Mouse (Mus musculus): ENCODE measurements around the gene Prdm16. TPM values are rescaled to one million over a fixed set of nuclear protein-coding genes. Genes with fewer than 3 reads are reported as not detected.

The Prdm16 gene
- polyA plus RNA-seq, 1 experiment from 2014 or later: 7.7 TPM

DNA sequence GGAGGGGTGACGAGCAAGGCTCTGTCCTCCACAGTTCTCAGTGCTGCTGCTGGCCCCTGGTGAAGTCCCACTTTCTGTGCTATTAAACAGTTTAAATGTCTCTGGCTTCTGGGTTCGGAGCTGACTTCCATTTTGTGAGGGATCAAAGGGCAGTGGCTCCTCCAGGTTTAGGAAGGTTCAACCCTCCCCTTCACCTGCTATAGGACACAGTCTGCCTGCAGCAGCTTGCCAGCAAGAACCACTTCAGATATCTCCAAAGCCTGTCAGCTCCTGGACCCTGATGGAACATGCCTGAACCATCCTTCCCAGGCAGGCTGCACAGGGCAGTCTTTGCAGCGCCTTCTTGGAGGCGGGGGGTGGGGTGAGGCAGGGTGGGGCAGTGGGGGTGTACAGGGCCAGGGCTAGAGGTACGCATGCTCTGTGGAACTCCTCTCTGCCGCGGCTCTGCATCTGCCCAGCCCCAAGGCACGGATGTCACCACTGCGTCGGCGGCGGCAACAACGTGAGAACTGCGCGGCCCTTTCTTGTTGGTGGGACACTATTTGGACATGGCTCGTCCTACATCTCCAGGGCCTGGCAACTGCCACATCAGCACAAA is 134.2 kb downstream of the Prdm16 start:
- Histone ChIP-seq H3K9ac (replicated peaks) (no peak overlapping the region), H3K27me3 (replicated peaks) (peaks cover 86% of the 10 kb centered on the region), H3K4me1 (peaks cover 70% of the 10 kb centered on the region), H3K27ac (replicated peaks) (no peak overlapping the region), H3K36me3 (no peaks in the 10 kb centered on the region), H3K4me3 (replicated peaks) (no peak overlapping the region), H3K9me3 (replicated peaks) (no peaks in the 10 kb centered on the region), H3K4me2 (peak overlapping the region; percentile 16)
- 35% methylated on average over 16 of the region's 16 CpGs for WGBS
- ATAC-seq (ENCODE audit: low FRiP score): 0 out of 2 replicates have a peak, but pooled peaks have one; percentile 16

DNA sequence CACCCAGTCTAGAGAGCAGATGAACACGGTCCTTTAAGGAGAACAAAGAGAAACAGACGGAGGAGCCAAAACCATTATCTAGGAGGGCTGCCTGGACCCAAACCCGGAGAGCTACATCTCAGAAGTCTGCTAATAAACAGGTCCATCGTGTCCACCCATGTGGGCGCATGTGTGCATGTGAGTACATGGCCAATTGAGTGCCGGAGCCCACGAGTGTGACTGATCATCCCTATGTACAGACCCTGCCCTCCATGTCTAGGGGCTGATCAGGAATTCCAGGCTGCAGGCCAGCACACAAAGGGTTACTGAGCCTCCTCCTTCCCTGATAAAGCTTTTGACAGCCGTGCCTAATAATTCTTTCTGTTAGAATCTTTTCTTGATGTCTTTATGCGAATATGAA is 136.0 kb downstream of the Prdm16 start:
- Histone ChIP-seq H3K27ac (replicated peaks) (no peak overlapping the region), H3K4me2 (no peak overlapping the region), H3K4me1 (peaks cover 67% of the 10 kb centered on the region)

GRCm38 (mm10) chr4:154499701-154500523 is 136.8 kb downstream of the Prdm16 start:
- Histone ChIP-seq H3K4me1 (peaks cover 70% of the 10 kb centered on the region), H3K9me3 (replicated peaks) (no peaks in the 10 kb centered on the region), H3K27ac (replicated peaks) (peak overlapping the region; percentile 63; the same call in 1 of the 2 replicates), H3K36me3 (no peaks in the 10 kb centered on the region), H3K9ac (replicated peaks) (no peak overlapping the region), H3K4me3 (replicated peaks) (no peak overlapping the region), H3K27me3 (replicated peaks) (peaks cover 74% of the 10 kb centered on the region), H3K4me2 (peak overlapping the region; percentile 35)
- 11% methylated on average over 29 of the region's 29 CpGs for WGBS
- ATAC-seq (ENCODE audit: low FRiP score): peak; percentile 73

More for the DNA sequence above, 136.0 kb downstream of the Prdm16 start:
- Histone ChIP-seq H3K36me3 (no peaks in the 10 kb centered on the region), H3K9me3 (replicated peaks) (no peaks in the 10 kb centered on the region), H3K27me3 (replicated peaks) (peaks cover 76% of the 10 kb centered on the region), H3K4me3 (replicated peaks) (no peak overlapping the region), H3K9ac (replicated peaks) (no peak overlapping the region)
- WGBS: 48% methylated on average over 9 of the region's 9 CpGs
- ATAC-seq (ENCODE audit: low FRiP score): no peak

- WGBS: 53% methylated on average over 4 of the region's 4 CpGs
- peaks cover 70% of the 10 kb centered on the region for H3K27me3 ChIP-seq (replicated peaks)
- H3K4me1 ChIP-seq: peaks cover 73% of the 10 kb centered on the region
Observed at GRCm38 (mm10) chr4:154497423-154498175, 139.1 kb downstream of the Prdm16 start.

DNA sequence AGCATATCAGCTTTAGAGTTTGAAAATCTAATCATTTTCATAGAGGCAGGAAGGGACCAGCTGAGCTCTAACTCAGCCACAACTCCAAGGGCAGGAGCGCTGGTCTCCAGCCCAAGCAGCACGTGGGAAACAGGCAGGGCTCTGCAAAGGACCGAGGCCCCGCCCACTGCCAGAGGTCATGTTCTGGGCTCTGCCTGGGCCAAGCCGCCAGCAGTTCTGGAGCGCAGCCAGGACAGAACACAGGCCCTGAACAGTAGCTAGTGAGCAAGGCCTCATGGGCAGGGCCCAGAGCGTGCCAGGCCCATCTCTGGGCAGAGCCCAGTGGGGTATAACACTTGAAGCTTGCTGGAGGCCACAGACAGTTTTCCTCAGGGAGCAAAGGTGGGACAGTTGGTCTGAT is 139.7 kb downstream of the Prdm16 start:
- no peak overlapping the region for H3K4me3 ChIP-seq (replicated peaks)
- peaks cover 69% of the 10 kb centered on the region for H3K27me3 ChIP-seq (replicated peaks)
- H3K9ac ChIP-seq (replicated peaks): no peak overlapping the region
- no peaks in the 10 kb centered on the region for H3K9me3 ChIP-seq (replicated peaks)
- peak; percentile 49; the same call in 1 of the 2 replicates for ATAC-seq (ENCODE audit: low FRiP score)
- 18% methylated on average over 7 of the region's 7 CpGs for WGBS
- no peak overlapping the region for H3K4me2 ChIP-seq
- no peaks in the 10 kb centered on the region for H3K36me3 ChIP-seq
- peaks cover 71% of the 10 kb centered on the region for H3K4me1 ChIP-seq
- no peak overlapping the region for H3K27ac ChIP-seq (replicated peaks)

More at GRCm38 (mm10) chr4:154497423-154498175, 139.1 kb downstream of the Prdm16 start:
- no peak overlapping the region for H3K4me3 ChIP-seq (replicated peaks)
- no peak overlapping the region for H3K27ac ChIP-seq (replicated peaks)
- ATAC-seq (ENCODE audit: low FRiP score): no peak
- H3K9me3 ChIP-seq (replicated peaks): no peaks in the 10 kb centered on the region
- H3K36me3 ChIP-seq: no peaks in the 10 kb centered on the region
- no peak overlapping the region for H3K4me2 ChIP-seq
- H3K9ac ChIP-seq (replicated peaks): no peak overlapping the region

GRCm38 (mm10) chr4:154496522-154496921 is 140.2 kb downstream of the Prdm16 start:
- H3K27ac ChIP-seq (replicated peaks): no peak overlapping the region
- ATAC-seq (ENCODE audit: low FRiP score): no peak
- peaks cover 67% of the 10 kb centered on the region for H3K27me3 ChIP-seq (replicated peaks)
- H3K9me3 ChIP-seq (replicated peaks): no peaks in the 10 kb centered on the region
- H3K4me1 ChIP-seq: peaks cover 68% of the 10 kb centered on the region
- H3K4me3 ChIP-seq (replicated peaks): no peak overlapping the region
- H3K36me3 ChIP-seq: no peaks in the 10 kb centered on the region
- 92% methylated on average over 5 of the region's 5 CpGs for WGBS
- no peak overlapping the region for H3K4me2 ChIP-seq
- H3K9ac ChIP-seq (replicated peaks): no peak overlapping the region

DNA sequence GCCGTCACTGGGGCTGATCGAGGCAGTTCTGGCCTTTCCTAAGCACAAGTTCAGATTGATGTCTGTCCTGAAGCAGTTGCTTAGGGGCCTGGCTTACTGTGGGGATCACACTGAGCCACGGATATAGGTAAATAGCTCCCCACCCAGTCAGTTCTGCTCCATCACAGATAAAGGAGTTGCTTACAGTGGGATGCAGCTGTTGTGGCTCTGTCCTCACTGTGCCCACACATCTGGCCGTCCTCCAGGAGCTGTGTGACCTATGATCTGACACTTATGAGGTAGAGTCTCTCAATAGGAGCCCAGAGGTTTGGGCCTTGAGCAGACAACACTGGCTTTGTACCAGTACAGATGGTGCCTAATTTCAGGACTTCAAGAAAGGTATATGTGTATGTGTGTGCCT is 142.7 kb downstream of the Prdm16 start:
- 66% methylated on average over 4 of the region's 4 CpGs for WGBS
- H3K27ac ChIP-seq (replicated peaks): no peak overlapping the region
- no peak overlapping the region for H3K4me2 ChIP-seq
- no peak for ATAC-seq (ENCODE audit: low FRiP score)
- no peaks in the 10 kb centered on the region for H3K36me3 ChIP-seq
- peaks cover 67% of the 10 kb centered on the region for H3K27me3 ChIP-seq (replicated peaks)
- H3K9ac ChIP-seq (replicated peaks): no peak overlapping the region
- peaks cover 46% of the 10 kb centered on the region for H3K4me1 ChIP-seq
- no peaks in the 10 kb centered on the region for H3K9me3 ChIP-seq (replicated peaks)
- no peak overlapping the region for H3K4me3 ChIP-seq (replicated peaks)

GRCm38 (mm10) chr4:154492714-154493121 is 144.0 kb downstream of the Prdm16 start:
- no peak overlapping the region for H3K27ac ChIP-seq (replicated peaks)
- peaks cover 45% of the 10 kb centered on the region for H3K4me1 ChIP-seq
- no peaks in the 10 kb centered on the region for H3K9me3 ChIP-seq (replicated peaks)
- no peak overlapping the region; the same call in 1 of the 2 replicates for H3K9ac ChIP-seq (replicated peaks)
- H3K4me3 ChIP-seq (replicated peaks): no peak overlapping the region
- ATAC-seq (ENCODE audit: low FRiP score): no peak
- peaks cover 67% of the 10 kb centered on the region for H3K27me3 ChIP-seq (replicated peaks)
- WGBS: 20% methylated on average over 11 of the region's 11 CpGs
- H3K36me3 ChIP-seq: no peaks in the 10 kb centered on the region
- peak overlapping the region; percentile 25 for H3K4me2 ChIP-seq

DNA sequence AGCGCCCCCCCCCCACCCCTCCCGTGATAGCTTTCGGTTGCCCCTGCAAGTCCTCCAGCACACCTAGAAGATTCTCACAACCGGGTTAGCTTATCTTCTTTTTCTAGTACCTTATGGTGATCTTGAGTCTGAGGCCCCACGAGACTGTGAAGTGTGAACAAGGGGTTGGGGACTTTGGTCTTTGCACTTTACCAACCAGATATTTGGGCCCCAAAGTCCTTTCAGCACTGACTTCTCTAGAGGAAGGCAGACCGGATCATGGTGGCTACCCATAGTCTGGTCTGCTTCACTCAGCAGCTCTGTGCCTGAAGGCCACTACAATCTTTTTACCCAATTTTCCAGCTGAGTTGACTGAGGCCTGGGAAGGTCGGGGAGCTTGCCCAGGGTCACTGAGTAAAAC is 144.4 kb downstream of the Prdm16 start:
- Histone ChIP-seq H3K9me3 (replicated peaks) (no peaks in the 10 kb centered on the region), H3K27me3 (replicated peaks) (peaks cover 68% of the 10 kb centered on the region), H3K36me3 (no peaks in the 10 kb centered on the region), H3K9ac (replicated peaks) (no peak overlapping the region), H3K4me1 (peaks cover 40% of the 10 kb centered on the region), H3K27ac (replicated peaks) (no peak overlapping the region), H3K4me2 (0 out of 2 replicates have a peak overlapping the region, but pooled peaks have one; percentile 25), H3K4me3 (replicated peaks) (no peak overlapping the region)
- ATAC-seq (ENCODE audit: low FRiP score): no peak
- 75% methylated on average over 7 of the region's 7 CpGs for WGBS

DNA sequence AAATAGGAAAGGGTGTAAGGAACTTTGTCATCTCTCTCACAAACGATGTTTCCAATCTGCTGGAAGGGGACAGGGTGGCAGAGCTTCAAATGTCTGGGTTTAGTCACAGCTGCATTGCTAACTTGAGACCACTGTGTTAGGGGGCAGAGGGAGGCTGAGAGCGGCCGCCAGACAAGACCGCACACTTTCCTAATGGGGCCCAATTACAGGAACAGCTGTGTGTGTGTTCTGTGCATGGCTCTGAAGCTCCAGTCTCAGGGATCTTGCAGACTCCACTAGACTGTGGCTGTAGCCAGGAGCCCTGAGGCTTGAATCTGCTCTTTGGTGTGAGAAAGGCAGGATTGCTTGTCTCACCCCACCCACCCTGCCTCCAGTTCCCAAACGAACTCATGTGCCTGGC is 148.6 kb downstream of the Prdm16 start:
- no peak overlapping the region for H3K27ac ChIP-seq (replicated peaks)
- peaks cover 69% of the 10 kb centered on the region for H3K27me3 ChIP-seq (replicated peaks)
- WGBS: 35% methylated on average over 5 of the region's 5 CpGs
- H3K4me3 ChIP-seq (replicated peaks): no peak overlapping the region
- ATAC-seq (ENCODE audit: low FRiP score): no peak
- H3K36me3 ChIP-seq: no peaks in the 10 kb centered on the region
- peaks cover 19% of the 10 kb centered on the region for H3K4me1 ChIP-seq
- no peak overlapping the region for H3K9ac ChIP-seq (replicated peaks)
- H3K9me3 ChIP-seq (replicated peaks): no peaks in the 10 kb centered on the region
- no peak overlapping the region for H3K4me2 ChIP-seq

GRCm38 (mm10) chr4:154482695-154483094 is 154.0 kb downstream of the Prdm16 start:
- no peak overlapping the region for H3K4me2 ChIP-seq
- no peaks in the 10 kb centered on the region for H3K9me3 ChIP-seq (replicated peaks)
- H3K4me1 ChIP-seq: 0 out of 2 replicates have a peak, but pooled peaks cover 3% of the 10 kb centered on the region
- H3K4me3 ChIP-seq (replicated peaks): no peak overlapping the region
- H3K36me3 ChIP-seq: no peaks in the 10 kb centered on the region
- 87% methylated on average over 14 of the region's 14 CpGs for WGBS
- H3K27ac ChIP-seq (replicated peaks): no peak overlapping the region
- ATAC-seq (ENCODE audit: low FRiP score): no peak
- H3K9ac ChIP-seq (replicated peaks): no peak overlapping the region
- H3K27me3 ChIP-seq (replicated peaks): peaks cover 73% of the 10 kb centered on the region
